Mouse (Mus musculus) liver, embryonic 14.5 days (tissue): ENCODE measurements at regions not wholly inside any gene's neighbourhood (a gene's known extent, or its start where the extent isn't known, plus 50 kb on each side); places are given as distances from the start of the nearest gene placed in this dataset.

ENCODE experiments used
- CTCF ChIP-seq: IDR thresholded peaks from 2 replicates; pipeline ENCODE4 v1.5.1; 2016; ENCODE audit warnings: antibody characterized with exemption, low read depth, control low read depth
- EP300 ChIP-seq: IDR thresholded peaks from 2 replicates; pipeline ENCODE4 v1.6.1; 2016; ENCODE audit warnings: antibody characterized with exemption, low read depth

GRCm38 (mm10) chr1:128517351-128517750 lies 74.7 kb downstream of the Cxcr4 start:
- TF ChIP-seq CTCF, result no peak
- no peak for TF ChIP-seq EP300
